Comparison of ENCODE assay signal across 21 mouse cellular contexts in the genomic region with DNA sequence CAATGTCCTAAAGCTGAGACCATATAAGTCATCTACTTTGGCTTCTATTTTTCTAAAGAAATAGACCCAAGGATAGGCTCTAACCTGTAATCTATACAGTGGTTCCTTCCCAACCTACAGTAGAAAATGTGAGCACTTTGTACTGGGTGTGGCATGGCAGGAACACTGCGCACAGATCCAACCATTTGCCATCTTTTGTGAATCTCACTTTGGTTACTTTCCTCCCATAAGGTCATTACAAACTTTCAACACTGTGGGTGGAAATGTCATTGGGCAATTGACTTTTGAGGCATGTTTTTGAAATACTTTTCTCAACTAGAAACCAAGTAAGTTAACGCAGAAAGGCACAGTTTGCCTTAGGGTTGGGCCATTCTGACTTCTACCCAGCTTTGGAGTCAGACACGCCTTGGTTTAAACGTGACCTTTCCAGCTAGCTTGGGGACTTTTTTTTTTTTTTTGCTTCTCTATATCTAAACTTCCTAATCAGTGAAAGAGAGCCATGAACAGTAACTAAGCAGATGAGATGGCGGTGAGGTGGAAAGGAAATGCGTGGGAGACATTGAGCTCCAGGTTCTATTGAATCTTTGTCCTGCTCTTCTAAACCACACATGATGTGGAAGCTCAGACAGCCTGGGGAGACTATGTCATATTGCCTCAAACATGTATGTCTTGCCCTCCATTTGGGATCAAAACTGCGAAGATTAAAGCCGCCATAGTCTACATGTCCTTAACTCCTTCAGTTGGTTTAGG. TPM values are rescaled to one million over a fixed set of nuclear protein-coding genes. Genes with fewer than 3 reads are reported as not detected.
DNase-seq lines count a peak whose midpoint lies in the region; TF ChIP-seq lines count a peak whose summit lies in the region.
"Had no signal": no experiment of that assay in that cellular context is flagged by ENCODE, and none has a peak within 500 bp of the region (broad histone marks: within the 10 kb centered on the region; RNA-seq: fewer than 3 reads in every experiment).

No protein-coding gene starts in this region.

- H3K79me2 ChIP-seq in liver, adult 2 months (ENCODE audit: control insufficient read depth, insufficient read depth, low read length) = no peaks in the 10 kb centered on the region
- peaks cover 29% of the 10 kb centered on the region for H3K79me2 ChIP-seq in CH12.LX (replicated peaks; ENCODE audit: control insufficient read depth, extremely low read depth, insufficient read depth, poor library complexity, severe bottlenecking)

- TF ChIP-seq RAD21 in CH12.LX (IDR thresholded peaks at IDR 0.05; ENCODE audit: low read depth, low read length) = no peak

- H3K4me2 ChIP-seq in CH12.LX (ENCODE audit: insufficient read depth, low read depth, poor library complexity, severe bottlenecking) = peak overlapping the region; percentile 91
- H3K4me2 ChIP-seq: intestine, embryonic 15.5 days; limb, embryonic 13.5 days; stomach, embryonic 15.5 days had no signal

- no peaks in the 10 kb centered on the region for H3K9me3 ChIP-seq in CH12.LX (replicated peaks; ENCODE audit: low read length)
- H3K9me3 ChIP-seq in megakaryocyte, embryonic 14.5 days = no peaks in the 10 kb centered on the region
- no peaks in the 10 kb centered on the region for H3K9me3 ChIP-seq in limb, embryonic 10.5 days (replicated peaks)
- H3K9me3 ChIP-seq: intestine, embryonic 15.5 days; limb, embryonic 13.5 days; stomach, embryonic 15.5 days had no signal

- H3K27ac ChIP-seq in liver, adult 2 months (replicated peaks; ENCODE audit: insufficient read depth, low read depth, low read length) = no peak overlapping the region; the same call in 1 of the 2 replicates
- peak overlapping the region; percentile 88 for H3K27ac ChIP-seq in CH12.LX (ENCODE audit: insufficient read depth, low read depth)
- no peak overlapping the region for H3K27ac ChIP-seq in limb, embryonic 10.5 days
- H3K27ac ChIP-seq: intestine, embryonic 15.5 days; limb, embryonic 13.5 days; stomach, embryonic 15.5 days had no signal

- no peaks in the 10 kb centered on the region for H3K27me3 ChIP-seq in liver, adult 2 months (ENCODE audit: control insufficient read depth, insufficient read depth, low read length)
- H3K27me3 ChIP-seq in CH12.LX (replicated peaks) = no peaks in the 10 kb centered on the region
- no peaks in the 10 kb centered on the region for H3K27me3 ChIP-seq in megakaryocyte, embryonic 14.5 days (replicated peaks)
- no peaks in the 10 kb centered on the region for H3K27me3 ChIP-seq in limb, embryonic 10.5 days (ENCODE audit: low read depth, poor library complexity, severe bottlenecking)
- H3K27me3 ChIP-seq: intestine, embryonic 15.5 days; limb, embryonic 13.5 days; stomach, embryonic 15.5 days had no signal

- peak overlapping the region; percentile 44 for H3K4me3 ChIP-seq in liver, adult 2 months (ENCODE audit: insufficient read depth, low read depth, low read length)
- peak overlapping the region; percentile 58 to 78 (median 61) for H3K4me3 ChIP-seq in CH12.LX (replicated peaks in 1 of 3; ENCODE audit: low read depth in 2 of 3, low read length in 2 of 3, poor library complexity in 1 of 3)
- peak overlapping the region; percentile 96 for H3K4me3 ChIP-seq in megakaryocyte, embryonic 14.5 days (replicated peaks)
- H3K4me3 ChIP-seq in limb, embryonic 10.5 days = no peak overlapping the region
- H3K4me3 ChIP-seq: intestine, embryonic 15.5 days; limb, embryonic 13.5 days; myocyte had no signal

- in situ Hi-C loops in CH12.LX (cut with MboI; ENCODE audit: low pct_ligation_motif_present, low pct_unique_long_range_greater_than_20kb, low sequenced_read_pairs) = no loop called here

- DNase-seq in liver, adult 2 months (ENCODE audit: extremely low read depth, low read depth, low spot score) = no peak
- DNase-seq in liver = no peak
- no peak for DNase-seq in CH12.LX (ENCODE audit: extremely low read depth)
- peak; percentile 79 for DNase-seq in induced T-regulatory cell, adult 2 months (ENCODE audit: low read depth)
- no peak for DNase-seq in limb, embryonic 10.5 days (ENCODE audit: low spot score)
- DNase-seq in urinary bladder, postnatal 25 days (ENCODE audit: low spot score) = no peak
- DNase-seq: adrenal gland, adult 8-10 months; cerebellum, adult 2 months; kidney, postnatal 14 days; layer of hippocampus, postnatal 36 days; right cerebral cortex, postnatal 14 days had no signal

- H3K9ac ChIP-seq in liver, adult 2 months (ENCODE audit: low read depth, low read length) = no peak overlapping the region
- peak overlapping the region; percentile 74 for H3K9ac ChIP-seq in CH12.LX (ENCODE audit: insufficient read depth, low read depth)
- H3K9ac ChIP-seq: intestine, embryonic 15.5 days; limb, embryonic 13.5 days; stomach, embryonic 15.5 days had no signal

- H3K36me3 ChIP-seq in liver, adult 2 months (ENCODE audit: control insufficient read depth, insufficient read depth, low read length) = no peaks in the 10 kb centered on the region; the same call in 1 of the 2 replicates
- H3K36me3 ChIP-seq in CH12.LX (replicated peaks in 1 of 2; ENCODE audit: control insufficient read depth in 1 of 2, insufficient read depth in 1 of 2, low read length in 1 of 2) = peaks cover 12 to 25% of the 10 kb centered on the region in 2 experiments
- peaks cover 54% of the 10 kb centered on the region for H3K36me3 ChIP-seq in megakaryocyte, embryonic 14.5 days (replicated peaks; ENCODE audit: low read length)
- H3K36me3 ChIP-seq in limb, embryonic 10.5 days = no peaks in the 10 kb centered on the region
- H3K36me3 ChIP-seq: intestine, embryonic 15.5 days; limb, embryonic 13.5 days; stomach, embryonic 15.5 days had no signal

- H3K4me1 ChIP-seq in liver, adult 2 months (ENCODE audit: control insufficient read depth, insufficient read depth, low read length) = no peaks in the 10 kb centered on the region
- H3K4me1 ChIP-seq in CH12.LX (ENCODE audit: control insufficient read depth in 1 of 2, insufficient read depth in 2 of 2) = peaks cover 28 to 77% of the 10 kb centered on the region in 2 experiments
- peaks cover 77% of the 10 kb centered on the region for H3K4me1 ChIP-seq in megakaryocyte, embryonic 14.5 days
- no peaks in the 10 kb centered on the region for H3K4me1 ChIP-seq in limb, embryonic 10.5 days
- H3K4me1 ChIP-seq: intestine, embryonic 15.5 days; limb, embryonic 13.5 days; stomach, embryonic 15.5 days had no signal

- TF ChIP-seq CTCF in liver, adult 2 months (IDR thresholded peaks at IDR 0.05; ENCODE audit: low read depth, low read length) = no peak
- no peak for TF ChIP-seq CTCF in CH12.LX (conservative IDR thresholded peaks at IDR 0.05 in 1 of 2, IDR thresholded peaks at IDR 0.05 in 1 of 2; ENCODE audit: low read depth in 2 of 2, low read length in 2 of 2)

- WGBS in liver, adult 2 months = 84% methylated on average over 8 of the region's 8 CpGs
- WGBS in limb, embryonic 10.5 days = 95% methylated on average over 8 of the region's 8 CpGs

- dilution Hi-C loops in CH12.LX (cut with MboI; ENCODE audit: extremely low pct_ligation_motif_present, extremely low pct_unique_long_range_greater_than_20kb, low sequenced_read_pairs) = no loop called here

- TF ChIP-seq POLR2A in liver, adult 2 months (IDR thresholded peaks at IDR 0.05; ENCODE audit: extremely low read depth, insufficient read depth, low read length) = no peak
- 0 out of 2 replicates have a peak, but pooled peaks have one; percentile 12 for TF ChIP-seq POLR2A in CH12.LX (IDR thresholded peaks at IDR 0.05; ENCODE audit: low read depth, low read length)

- no peak for TF ChIP-seq EP300 in CH12.LX (IDR thresholded peaks at IDR 0.05; ENCODE audit: low read length)

TF ChIP-seq in CH12.LX, 34 proteins besides CTCF, POLR2A, EP300 and RAD21 (continues in another document):
- TF ChIP-seq ZNF384 (IDR thresholded peaks at IDR 0.05; ENCODE audit: low read depth, low read length) (peak; percentile 64; the same call in 1 of the 2 replicates), SMC3 (IDR thresholded peaks at IDR 0.05; ENCODE audit: low read depth, low read length) (no peak), IRF4 (IDR thresholded peaks at IDR 0.05; ENCODE audit: low read depth, low read length) (no peak), ZMIZ1 (IDR thresholded peaks at IDR 0.05; ENCODE audit: low read depth, low read length) (no peak), ETS1 (conservative IDR thresholded peaks at IDR 0.05; ENCODE audit: low read depth, low read length) (no peak), POLR2AphosphoS2 (IDR thresholded peaks at IDR 0.05; ENCODE audit: low read depth, low read length) (no peak), KAT2A (IDR thresholded peaks at IDR 0.05; ENCODE audit: insufficient replicate concordance, low read length) (no peak), GABPA (IDR thresholded peaks at IDR 0.05; ENCODE audit: insufficient replicate concordance, low read depth, low read length) (no peak), MEF2A (IDR thresholded peaks at IDR 0.05; ENCODE audit: borderline replicate concordance, low read depth, low read length) (no peak), CHD2 (IDR thresholded peaks at IDR 0.05; ENCODE audit: low read length) (no peak), MAFK (IDR thresholded peaks at IDR 0.05; ENCODE audit: insufficient replicate concordance, low read length) (no peak)

RNA-seq across cellular contexts. Expression of a gene that starts 1.8 kb away (rescaled TPM):
- total RNA-seq in liver, adult 2 months (2014; rRNA removed) = 2.9 and 7.3 TPM in 2 replicates
- 1.1 and 2.3 TPM in 2 replicates for polyA plus RNA-seq in liver, adult 2 months (2012; rRNA removed)
- total RNA-seq in CH12.LX (2012; rRNA removed) = 18.3 and 19.4 TPM in 2 replicates
- 5.9 and 24.0 TPM in 2 replicates for total RNA-seq in CH12.LX (2014; rRNA removed)
- 18.7 and 20.1 TPM in 2 replicates for polyA plus RNA-seq in CH12.LX (2012; ENCODE audit: insufficient read length, low read depth)
- 68.0 and 131 TPM in 2 replicates for polyA plus RNA-seq in megakaryocyte, embryonic 14.5 days (2012; ENCODE audit: insufficient read depth, low replicate concordance)
- 1.0 and 1.2 TPM in 2 replicates for polyA plus RNA-seq in limb, embryonic 10.5 days (2016; fragmentation: Nextera tagmentation; extraction: Ambion mirVana)
- polyA plus RNA-seq: C2C12, Patski had no signal

RNA-seq across cellular contexts. Expression of a gene that starts 49.8 kb away (rescaled TPM):
- not detected in 2 replicates for total RNA-seq in liver, adult 2 months (2014; rRNA removed)
- not detected in 2 replicates for polyA plus RNA-seq in liver, adult 2 months (2012; rRNA removed)
- not detected in 2 replicates for total RNA-seq in CH12.LX (2012; rRNA removed)
- 0.42 TPM in 1 of 2 replicates, not detected in the other for total RNA-seq in CH12.LX (2014; rRNA removed)
- polyA plus RNA-seq in CH12.LX (2012; ENCODE audit: insufficient read length, low read depth) = not detected in 2 replicates
- polyA plus RNA-seq in megakaryocyte, embryonic 14.5 days (2012; ENCODE audit: insufficient read depth, low replicate concordance) = not detected in 2 replicates
- polyA plus RNA-seq in limb, embryonic 10.5 days (2016; fragmentation: Nextera tagmentation; extraction: Ambion mirVana) = not detected in 2 replicates
- total RNA-seq: adrenal gland, adult 8-10 months; gastrocnemius, postnatal 4 days; hematopoietic stem cell, adult 5-6 weeks; layer of hippocampus, postnatal 36 days; megakaryocyte-erythroid progenitor cell, adult 5-6 weeks had no signal
- polyA plus RNA-seq: C2C12; cerebellum, adult 2 months; intestine, embryonic 15.5 days; myocyte; Patski had no signal

RNA-seq across cellular contexts. Expression of a gene that starts 55.6 kb away (rescaled TPM):
- not detected in 2 replicates for total RNA-seq in liver, adult 2 months (2014; rRNA removed)
- polyA plus RNA-seq in liver, adult 2 months (2012; rRNA removed) = not detected in 2 replicates
- total RNA-seq in CH12.LX (2012; rRNA removed) (0.04 TPM in 2 replicates), CH12.LX (2014; rRNA removed) (0.14 TPM in 1 of 2 replicates, not detected in the other)
- polyA plus RNA-seq in CH12.LX (2012; ENCODE audit: insufficient read length, low read depth) = 0.17 TPM in 1 of 2 replicates, not detected in the other
- polyA plus RNA-seq in megakaryocyte, embryonic 14.5 days (2012; ENCODE audit: insufficient read depth, low replicate concordance) = not detected in 2 replicates
- polyA plus RNA-seq in limb, embryonic 10.5 days (2016; fragmentation: Nextera tagmentation; extraction: Ambion mirVana) = 0.74 and 0.94 TPM in 2 replicates
- total RNA-seq: hematopoietic stem cell, adult 5-6 weeks; megakaryocyte-erythroid progenitor cell, adult 5-6 weeks had no signal
- polyA plus RNA-seq: C2C12, myocyte, Patski had no signal
